Mouse (Mus musculus): ENCODE results near the gene Slc39a5. TPM values are rescaled to one million over a fixed set of nuclear protein-coding genes. Genes with fewer than 3 reads are reported as not detected.
A peak's percentile ranks its signal among the peaks of the same experiment; 100 is the strongest.

Gene Slc39a5
- polyA plus RNA-seq, 1 experiment from 2014 or later, result 75.1 TPM

DNA sequence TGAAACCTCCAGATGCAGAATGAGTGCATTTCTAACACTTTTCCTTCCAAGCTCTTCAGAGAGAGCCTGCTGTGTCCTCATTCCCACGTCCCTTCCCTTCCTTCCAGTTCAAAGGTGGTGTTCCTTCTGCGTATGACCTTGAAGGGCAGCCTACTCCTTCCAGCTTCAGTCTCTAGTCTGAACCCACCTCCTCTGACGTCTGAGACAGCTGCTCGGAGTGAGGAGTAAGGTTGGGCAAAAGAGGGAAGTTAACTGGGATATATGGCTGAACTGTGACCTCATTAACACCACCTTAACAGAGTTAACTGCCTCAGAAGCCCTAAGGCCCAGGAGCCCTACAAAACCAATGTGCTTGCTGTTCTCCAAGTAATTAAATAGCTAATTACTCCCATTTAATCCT is 30.4 kb downstream of the Slc39a5 start:
- WGBS, result 21% methylated on average over 4 of the region's 4 CpGs
- H3K36me3 ChIP-seq (ENCODE audit: insufficient read depth, low read length), result no peaks in the 10 kb centered on the region
- H3K9me3 ChIP-seq (ENCODE audit: low read length), result 0 out of 2 replicates have a peak, but pooled peaks cover 5% of the 10 kb centered on the region
- H3K9ac ChIP-seq (replicated peaks; ENCODE audit: low read length), result 0 out of 2 replicates have a peak overlapping the region, but pooled peaks have one; percentile 15
- H3K27me3 ChIP-seq (ENCODE audit: insufficient read depth, low read length), result no peaks in the 10 kb centered on the region
- no peak overlapping the region for H3K27ac ChIP-seq (ENCODE audit: low read length)
- no peak overlapping the region for H3K4me2 ChIP-seq (replicated peaks; ENCODE audit: low read depth, low read length)
- no peak overlapping the region for H3K4me3 ChIP-seq (ENCODE audit: low read length)
- peaks cover 8% of the 10 kb centered on the region for H3K4me1 ChIP-seq (ENCODE audit: insufficient read depth, low read length)
- no peak for ATAC-seq (ENCODE audit: low FRiP score, low TSS enrichment)

DNA sequence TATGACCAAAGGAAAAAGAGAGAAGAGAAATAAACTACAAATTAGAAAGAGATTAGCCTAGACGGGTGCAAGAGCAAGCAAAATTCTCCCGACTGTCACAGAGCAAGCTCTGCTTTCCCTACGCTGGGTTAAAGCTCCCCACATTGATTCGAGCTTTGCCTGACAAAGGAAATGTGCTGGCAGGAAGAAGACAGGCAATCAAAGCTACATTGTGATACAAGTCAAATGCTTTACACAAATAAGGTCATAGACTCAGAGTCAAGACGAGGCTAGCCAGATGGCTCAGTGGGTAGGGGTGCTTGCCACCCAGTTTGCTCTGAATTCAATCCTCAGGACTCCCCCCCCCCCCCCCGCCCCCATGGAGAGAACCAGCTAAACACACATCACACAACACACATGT is 31.0 kb downstream of the Slc39a5 start:
- H3K9me3 ChIP-seq (ENCODE audit: low read length), result 0 out of 2 replicates have a peak, but pooled peaks cover 5% of the 10 kb centered on the region
- no peaks in the 10 kb centered on the region for H3K27me3 ChIP-seq (ENCODE audit: insufficient read depth, low read length)
- no peak overlapping the region for H3K4me3 ChIP-seq (ENCODE audit: low read length)
- H3K4me1 ChIP-seq (ENCODE audit: insufficient read depth, low read length), result peaks cover 8% of the 10 kb centered on the region
- no peak overlapping the region for H3K4me2 ChIP-seq (replicated peaks; ENCODE audit: low read depth, low read length)
- 63% methylated on average over 5 of the region's 6 CpGs for WGBS
- no peak overlapping the region for H3K9ac ChIP-seq (replicated peaks; ENCODE audit: low read length)
- no peak overlapping the region for H3K27ac ChIP-seq (ENCODE audit: low read length)
- ATAC-seq (ENCODE audit: low FRiP score, low TSS enrichment), result no peak
- H3K36me3 ChIP-seq (ENCODE audit: insufficient read depth, low read length), result peaks cover 2% of the 10 kb centered on the region; the same call in 1 of the 2 replicates

DNA sequence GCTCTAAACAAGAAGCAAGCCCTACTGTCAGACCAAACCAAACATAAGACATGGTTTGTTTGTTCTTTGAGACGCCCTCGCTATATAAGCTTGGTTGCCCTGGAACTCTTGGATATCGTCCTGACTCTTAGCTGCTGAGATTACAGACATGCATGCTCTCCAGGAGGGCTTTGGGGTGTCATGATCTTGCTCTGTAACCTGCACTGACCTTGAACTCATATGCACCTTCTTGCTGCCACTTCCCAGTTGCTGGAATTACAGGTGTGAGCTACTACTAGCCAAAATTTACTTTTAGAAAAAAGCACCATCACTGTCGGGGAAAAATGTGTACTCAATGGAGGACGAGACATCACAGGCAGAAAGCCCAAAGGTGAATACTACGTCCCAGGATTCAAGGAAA is 31.4 kb downstream of the Slc39a5 start:
- Histone ChIP-seq H3K4me3 (ENCODE audit: low read length) (peak overlapping the region; percentile 64), H3K9me3 (ENCODE audit: low read length) (0 out of 2 replicates have a peak, but pooled peaks cover 5% of the 10 kb centered on the region), H3K4me1 (ENCODE audit: insufficient read depth, low read length) (peaks cover 8% of the 10 kb centered on the region), H3K36me3 (ENCODE audit: insufficient read depth, low read length) (peaks cover 5% of the 10 kb centered on the region; the same call in 1 of the 2 replicates), H3K27me3 (ENCODE audit: insufficient read depth, low read length) (no peaks in the 10 kb centered on the region), H3K9ac (replicated peaks; ENCODE audit: low read length) (peak overlapping the region; percentile 72), H3K27ac (ENCODE audit: low read length) (peak overlapping the region; percentile 88), H3K4me2 (replicated peaks; ENCODE audit: low read depth, low read length) (peak overlapping the region; percentile 68)
- ATAC-seq (ENCODE audit: low FRiP score, low TSS enrichment), result no peak
- 82% methylated on average over 6 of the region's 6 CpGs for WGBS

DNA sequence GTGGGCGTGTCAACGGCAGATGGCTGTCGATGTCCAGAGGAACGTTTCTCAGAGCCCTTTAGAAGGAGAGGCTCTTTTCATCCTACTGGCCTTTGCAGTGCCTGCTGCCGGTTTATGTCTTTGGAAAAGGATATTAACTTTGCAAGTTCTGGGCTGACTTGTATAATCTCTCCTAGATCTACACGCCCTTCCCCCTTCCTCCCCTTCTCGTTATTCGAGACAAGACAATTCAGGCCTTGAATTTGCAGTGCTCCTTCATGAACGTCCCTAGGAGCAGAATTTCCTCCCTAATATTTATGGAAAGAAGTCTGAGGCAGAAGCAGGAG is 31.8 kb downstream of the Slc39a5 start:
- Histone ChIP-seq H3K36me3 (ENCODE audit: insufficient read depth, low read length) (peaks cover 5% of the 10 kb centered on the region; the same call in 1 of the 2 replicates), H3K4me2 (replicated peaks; ENCODE audit: low read depth, low read length) (peak overlapping the region; percentile 68), H3K4me1 (ENCODE audit: insufficient read depth, low read length) (peaks cover 8% of the 10 kb centered on the region), H3K4me3 (ENCODE audit: low read length) (peak overlapping the region; percentile 64), H3K27ac (ENCODE audit: low read length) (peak overlapping the region; percentile 88), H3K9ac (replicated peaks; ENCODE audit: low read length) (peak overlapping the region; percentile 72), H3K27me3 (ENCODE audit: insufficient read depth, low read length) (no peaks in the 10 kb centered on the region), H3K9me3 (ENCODE audit: low read length) (0 out of 2 replicates have a peak, but pooled peaks cover 2% of the 10 kb centered on the region)
- 5% methylated on average over 9 of the region's 9 CpGs for WGBS
- no peak for ATAC-seq (ENCODE audit: low FRiP score, low TSS enrichment)

DNA sequence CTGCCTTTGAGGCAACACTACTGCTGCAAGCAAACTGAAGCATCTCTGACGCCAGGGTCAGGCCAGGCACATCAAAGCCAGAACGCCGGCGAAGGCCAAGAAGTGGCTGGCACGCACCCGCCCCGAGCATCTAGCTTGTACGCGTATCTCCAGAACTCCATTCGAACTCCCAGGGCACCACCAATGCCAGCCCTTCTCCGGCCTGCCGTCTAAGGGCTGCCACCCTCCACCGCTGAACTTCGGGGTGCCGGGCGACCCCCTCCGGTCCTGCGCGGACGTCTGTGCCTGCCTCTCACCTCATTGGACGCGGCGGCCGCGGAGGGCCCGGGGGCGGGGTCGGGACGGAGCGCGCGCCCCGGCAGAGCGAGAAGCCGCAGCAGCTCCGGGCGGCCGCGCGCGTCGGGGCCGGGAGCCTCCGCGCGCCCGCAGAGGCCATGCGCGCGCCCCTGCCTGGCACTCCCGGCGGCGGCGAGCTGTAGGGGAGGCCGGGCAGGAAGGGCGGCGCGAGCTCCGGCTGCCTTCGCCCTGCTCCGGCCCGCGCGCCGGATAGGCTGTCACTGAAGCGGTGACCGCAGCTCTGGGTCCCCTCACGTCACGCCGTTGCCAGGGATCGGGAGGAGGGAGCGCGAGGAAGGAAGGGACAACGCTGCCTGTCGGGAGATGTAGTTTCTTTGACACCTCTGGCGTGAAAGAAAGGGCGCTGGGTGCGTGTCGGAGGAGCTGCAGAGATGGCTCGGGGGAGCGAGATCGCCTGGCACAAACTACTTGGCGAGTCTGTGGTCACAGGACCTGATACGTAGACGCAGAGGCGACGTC is 32.4 kb downstream of the Slc39a5 start, which contains the start of gene Coq10a:
Gene Coq10a, minus strand, starts transcription at position 596 of the 816 bp plus-strand sequence.
- Histone ChIP-seq H3K27ac (ENCODE audit: low read length) (peak within 1 kb of the TSS; percentile 88), H3K9ac (replicated peaks; ENCODE audit: low read length) (peak within 1 kb of the TSS; percentile 72), H3K4me2 (replicated peaks; ENCODE audit: low read depth, low read length) (peak within 1 kb of the TSS; percentile 68), H3K4me3 (ENCODE audit: low read length) (peak within 1 kb of the TSS; percentile 64), H3K36me3 (ENCODE audit: insufficient read depth, low read length) (peaks cover 7% of the 10 kb centered on the region; the same call in 1 of the 2 replicates), H3K9me3 (ENCODE audit: low read length) (no peaks in the 10 kb centered on the region), H3K27me3 (ENCODE audit: insufficient read depth, low read length) (no peaks in the 10 kb centered on the region), H3K4me1 (ENCODE audit: insufficient read depth, low read length) (peaks cover 8% of the 10 kb centered on the region)
- peak; percentile 98 for ATAC-seq (ENCODE audit: low FRiP score, low TSS enrichment)
- under 1% methylated on average over 87 of the region's 87 CpGs for WGBS

DNA sequence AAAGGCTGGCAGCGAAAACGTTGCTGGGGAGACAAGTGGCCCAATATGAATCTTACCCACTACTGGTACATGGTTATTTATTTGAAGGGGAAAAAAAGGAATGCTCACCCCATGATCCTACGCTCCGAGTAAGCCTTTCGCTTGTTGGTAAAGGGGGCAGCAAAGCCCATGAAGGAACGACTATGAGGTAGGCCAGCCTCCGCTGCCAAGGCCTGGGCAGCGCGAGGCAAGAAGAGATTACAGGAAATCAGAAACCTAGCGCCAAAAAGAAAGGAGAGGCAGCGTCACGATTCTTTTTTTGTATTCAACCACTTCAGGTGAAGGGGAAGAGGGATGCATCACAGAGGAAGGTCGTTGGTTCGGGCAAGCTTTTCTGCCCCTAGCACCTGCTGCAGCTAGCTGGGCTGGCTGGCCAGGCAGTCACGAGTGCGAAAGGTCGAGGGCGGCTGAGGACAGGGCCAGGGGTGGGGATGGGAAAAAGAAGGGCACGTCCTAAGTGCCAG is 33.1 kb downstream of the Slc39a5 start:
- Histone ChIP-seq H3K36me3 (ENCODE audit: insufficient read depth, low read length) (peaks cover 14% of the 10 kb centered on the region), H3K27me3 (ENCODE audit: insufficient read depth, low read length) (no peaks in the 10 kb centered on the region), H3K9me3 (ENCODE audit: low read length) (no peaks in the 10 kb centered on the region), H3K4me3 (ENCODE audit: low read length) (peak overlapping the region; percentile 64), H3K9ac (replicated peaks; ENCODE audit: low read length) (peak overlapping the region; percentile 72), H3K27ac (ENCODE audit: low read length) (peak overlapping the region; percentile 88), H3K4me1 (ENCODE audit: insufficient read depth, low read length) (peaks cover 8% of the 10 kb centered on the region), H3K4me2 (replicated peaks; ENCODE audit: low read depth, low read length) (peak overlapping the region; percentile 68)
- ATAC-seq (ENCODE audit: low FRiP score, low TSS enrichment), result no peak
- 16% methylated on average over 19 of the region's 19 CpGs for WGBS

DNA sequence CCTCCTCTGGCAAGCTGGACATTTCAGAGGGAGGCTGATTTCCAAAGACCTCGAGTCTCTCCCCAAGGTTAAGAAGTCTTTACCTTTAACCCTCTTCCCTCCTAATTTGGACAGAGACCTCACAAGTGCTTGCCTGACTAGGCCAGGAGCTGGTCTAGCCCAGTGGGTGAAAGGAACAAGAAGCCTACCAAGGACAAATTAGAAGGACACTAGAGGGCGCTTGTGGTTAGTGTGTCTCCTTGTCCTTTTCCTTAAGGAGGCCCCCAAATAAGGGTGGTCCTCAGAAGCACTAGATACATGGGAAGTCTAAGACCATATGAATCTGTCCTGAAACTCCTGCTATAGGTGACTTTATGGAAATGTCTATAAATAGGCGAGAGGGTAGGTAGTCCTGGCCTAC is 38.5 kb downstream of the Slc39a5 start:
- Histone ChIP-seq H3K9ac (replicated peaks; ENCODE audit: low read length) (no peak overlapping the region), H3K4me3 (ENCODE audit: low read length) (no peak overlapping the region), H3K27me3 (ENCODE audit: insufficient read depth, low read length) (no peaks in the 10 kb centered on the region), H3K9me3 (ENCODE audit: low read length) (no peaks in the 10 kb centered on the region), H3K36me3 (ENCODE audit: insufficient read depth, low read length) (peaks cover 50% of the 10 kb centered on the region), H3K27ac (ENCODE audit: low read length) (no peak overlapping the region), H3K4me2 (replicated peaks; ENCODE audit: low read depth, low read length) (no peak overlapping the region), H3K4me1 (ENCODE audit: insufficient read depth, low read length) (peaks cover 3% of the 10 kb centered on the region; the same call in 1 of the 2 replicates)
- peak; percentile 62 for ATAC-seq (ENCODE audit: low FRiP score, low TSS enrichment)
- 49% methylated on average over 3 of the region's 3 CpGs for WGBS

DNA sequence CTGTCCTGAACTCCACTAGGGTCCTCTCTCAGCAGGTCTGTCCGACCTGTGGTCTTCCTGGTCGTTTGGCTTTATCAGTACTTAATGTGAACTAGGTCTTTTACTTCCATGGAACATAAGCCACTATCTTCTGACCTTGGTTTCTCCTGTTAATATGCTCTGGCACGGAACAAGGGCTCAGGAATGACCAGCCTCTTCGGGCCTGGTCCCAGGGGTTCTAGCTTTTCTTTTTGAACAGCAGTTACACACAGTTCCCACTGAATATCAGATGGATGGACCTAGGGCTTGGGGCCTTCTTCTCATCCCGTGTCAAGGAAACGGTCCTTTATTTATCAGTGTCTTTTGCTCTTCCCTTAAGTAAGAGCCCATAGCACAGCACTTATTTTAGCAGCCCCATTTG is 39.2 kb downstream of the Slc39a5 start:
- Histone ChIP-seq H3K27ac (ENCODE audit: low read length) (no peak overlapping the region), H3K4me1 (ENCODE audit: insufficient read depth, low read length) (no peaks in the 10 kb centered on the region), H3K4me3 (ENCODE audit: low read length) (no peak overlapping the region), H3K9ac (replicated peaks; ENCODE audit: low read length) (no peak overlapping the region), H3K27me3 (ENCODE audit: insufficient read depth, low read length) (no peaks in the 10 kb centered on the region), H3K9me3 (ENCODE audit: low read length) (no peaks in the 10 kb centered on the region), H3K4me2 (replicated peaks; ENCODE audit: low read depth, low read length) (no peak overlapping the region), H3K36me3 (ENCODE audit: insufficient read depth, low read length) (peaks cover 50% of the 10 kb centered on the region)
- no peak for ATAC-seq (ENCODE audit: low FRiP score, low TSS enrichment)
- WGBS, result 86% methylated on average over 6 of the region's 6 CpGs

DNA sequence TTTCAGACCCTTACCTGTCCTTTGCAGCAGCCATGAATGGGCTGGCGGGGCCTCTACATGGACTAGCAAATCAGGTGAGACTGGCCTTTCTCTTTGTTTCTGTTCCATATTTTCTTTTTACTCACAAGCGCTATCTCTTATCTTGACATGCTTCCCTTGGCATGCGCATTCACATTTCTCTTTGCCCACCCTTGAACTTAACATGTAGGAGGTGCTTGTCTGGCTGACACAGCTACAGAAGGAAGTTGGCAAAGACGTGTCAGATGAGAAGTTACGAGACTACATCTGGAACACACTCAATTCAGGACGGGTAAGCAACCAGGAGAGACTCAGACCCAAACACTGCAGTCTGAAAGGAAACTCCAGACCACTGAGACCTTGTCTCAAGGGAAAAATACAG is 41.8 kb downstream of the Slc39a5 start:
- Histone ChIP-seq H3K27ac (ENCODE audit: low read length) (no peak overlapping the region), H3K4me1 (ENCODE audit: insufficient read depth, low read length) (no peaks in the 10 kb centered on the region), H3K9me3 (ENCODE audit: low read length) (no peaks in the 10 kb centered on the region), H3K36me3 (ENCODE audit: insufficient read depth, low read length) (peaks cover 59% of the 10 kb centered on the region), H3K27me3 (ENCODE audit: insufficient read depth, low read length) (no peaks in the 10 kb centered on the region), H3K9ac (replicated peaks; ENCODE audit: low read length) (no peak overlapping the region), H3K4me3 (ENCODE audit: low read length) (no peak overlapping the region), H3K4me2 (replicated peaks; ENCODE audit: low read depth, low read length) (no peak overlapping the region)
- 89% methylated on average over 6 of the region's 6 CpGs for WGBS
- no peak for ATAC-seq (ENCODE audit: low FRiP score, low TSS enrichment)

DNA sequence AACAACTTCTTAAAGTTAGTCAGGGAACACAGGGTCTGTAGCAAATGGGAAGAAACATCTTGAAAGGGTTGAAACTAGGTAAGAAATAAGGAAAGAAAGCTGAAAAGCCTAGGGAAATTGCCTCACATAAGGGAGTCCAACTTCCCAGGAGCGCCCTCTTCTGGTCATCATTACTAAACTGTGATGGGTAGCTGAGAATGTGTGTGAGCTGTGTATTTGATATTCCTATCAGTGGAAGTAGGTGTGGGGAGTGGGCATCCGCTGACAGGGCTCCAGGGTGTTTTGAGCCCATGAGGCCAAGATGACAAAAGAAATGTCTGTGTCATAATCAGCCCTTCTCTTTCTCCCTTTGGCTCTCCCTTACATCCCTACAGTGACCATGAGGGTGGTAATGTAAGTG is 42.2 kb downstream of the Slc39a5 start:
- H3K4me1 ChIP-seq (ENCODE audit: insufficient read depth, low read length), result no peaks in the 10 kb centered on the region
- no peaks in the 10 kb centered on the region for H3K27me3 ChIP-seq (ENCODE audit: insufficient read depth, low read length)
- no peak overlapping the region for H3K4me2 ChIP-seq (replicated peaks; ENCODE audit: low read depth, low read length)
- H3K9ac ChIP-seq (replicated peaks; ENCODE audit: low read length), result no peak overlapping the region
- H3K36me3 ChIP-seq (ENCODE audit: insufficient read depth, low read length), result peaks cover 64% of the 10 kb centered on the region
- H3K27ac ChIP-seq (ENCODE audit: low read length), result no peak overlapping the region
- H3K9me3 ChIP-seq (ENCODE audit: low read length), result no peaks in the 10 kb centered on the region
- WGBS, result 49% methylated on average over 2 of the region's 2 CpGs
- H3K4me3 ChIP-seq (ENCODE audit: low read length), result no peak overlapping the region
- no peak for ATAC-seq (ENCODE audit: low FRiP score, low TSS enrichment)

Data from kidney, embryonic 16.5 days (tissue).